Mouse (Mus musculus) forebrain, embryonic 12.5 days (tissue): ENCODE data around the gene Ptn. TPM values are rescaled to one million over a fixed set of nuclear protein-coding genes. Genes with fewer than 3 reads are reported as not detected.

Experiments used
- ATAC-seq: fragments of 200-750 bp; cut with Nextera tagmentation; 2 replicates; pipeline ENCODE4 v1.8.0; 2017; ENCODE audit warnings: moderate TSS enrichment; ENCODE audit not compliant: low FRiP score
- H3K27ac ChIP-seq: fragments of 300-500 bp; sonication (generic); 2 replicates; pipeline ENCODE4 v1.5.1; 2016; ENCODE audit warnings: mild to moderate bottlenecking
- H3K27me3 ChIP-seq: fragments of 300-500 bp; sonication (generic); 2 replicates; pipeline ENCODE4 v1.6.1; 2016; ENCODE audit warnings: mild to moderate bottlenecking
- H3K36me3 ChIP-seq: fragments of 300-500 bp; sonication (generic); replicated peaks from 2 replicates; pipeline ENCODE4 v1.6.1; 2016; ENCODE audit warnings: mild to moderate bottlenecking
- H3K4me1 ChIP-seq: fragments of 300-500 bp; sonication (generic); 2 replicates; pipeline ENCODE4 v1.6.1; 2016
- H3K4me2 ChIP-seq: fragments of 300-500 bp; sonication (generic); 2 replicates; pipeline ENCODE4 v1.6.1; 2016; ENCODE audit warnings: mild to moderate bottlenecking, moderate library complexity
- H3K4me3 ChIP-seq: fragments of 300-500 bp; sonication (generic); replicated peaks from 2 replicates; pipeline ENCODE4 v1.5.1; 2016; ENCODE audit warnings: mild to moderate bottlenecking
- H3K9ac ChIP-seq: fragments of 300-500 bp; sonication (generic); 2 replicates; pipeline ENCODE4 v1.6.1; 2016; ENCODE audit warnings: mild to moderate bottlenecking
- H3K9me3 ChIP-seq: fragments of 300-500 bp; sonication (generic); 2 replicates; pipeline ENCODE4 v1.6.1; 2016
- WGBS: fragments of 180-500 bp; shearing (Covaris S2); methylation state at CpG from one replicate; pipeline ENCODE4 v1.1.7; 2016; 5-methylcytosine and 5-hydroxymethylcytosine counted together
- polyA plus RNA-seq: library from polyadenylated mRNA; unstranded; fragments of >200 nt; fragmentation: Nextera tagmentation; extraction: Ambion mirVana; gene quantifications from 2 replicates; pipeline ENCODE4 v1.2.1, GENCODE M21; 2016

The Ptn gene
- polyA plus RNA-seq, 1 experiment from 2014 or later, result 310 TPM

- Histone ChIP-seq H3K27me3 (peaks cover 22% of the 10 kb centered on the region; the same call in 1 of the 2 replicates), H3K4me3 (peak overlapping the region; percentile 60), H3K27ac (peak overlapping the region; percentile 85), H3K9me3 (no peaks in the 10 kb centered on the region), H3K4me1 (peaks cover 35% of the 10 kb centered on the region), H3K4me2 (peak overlapping the region; percentile 56), H3K9ac (peak overlapping the region; percentile 78), H3K36me3 (peaks cover 9% of the 10 kb centered on the region; the same call in 1 of the 2 replicates)
- WGBS, result 7% methylated on average over 5 of the region's 5 CpGs
- ATAC-seq, result no peak; the same call in 1 of the 2 replicates
These were observed 428 bp upstream of the Ptn start for GRCm38 (mm10) chr6:36810448-36810847.

GRCm38 (mm10) chr6:36809311-36809726, 701 bp downstream of the Ptn start:
- H3K36me3 ChIP-seq, result peaks cover 9% of the 10 kb centered on the region; the same call in 1 of the 2 replicates
- whole genome bisulfite sequencing, result 2% methylated on average over 7 of the region's 7 CpGs
- H3K4me2 ChIP-seq, result peak overlapping the region; percentile 56
- H3K27me3 ChIP-seq, result peaks cover 22% of the 10 kb centered on the region; the same call in 1 of the 2 replicates
- ATAC-seq, result peak; percentile 40
- H3K9ac ChIP-seq, result peak overlapping the region; percentile 78
- H3K27ac ChIP-seq, result peak overlapping the region; percentile 85
- H3K4me3 ChIP-seq, result peak overlapping the region; percentile 60
- H3K4me1 ChIP-seq, result peaks cover 36% of the 10 kb centered on the region
- no peaks in the 10 kb centered on the region for H3K9me3 ChIP-seq

DNA sequence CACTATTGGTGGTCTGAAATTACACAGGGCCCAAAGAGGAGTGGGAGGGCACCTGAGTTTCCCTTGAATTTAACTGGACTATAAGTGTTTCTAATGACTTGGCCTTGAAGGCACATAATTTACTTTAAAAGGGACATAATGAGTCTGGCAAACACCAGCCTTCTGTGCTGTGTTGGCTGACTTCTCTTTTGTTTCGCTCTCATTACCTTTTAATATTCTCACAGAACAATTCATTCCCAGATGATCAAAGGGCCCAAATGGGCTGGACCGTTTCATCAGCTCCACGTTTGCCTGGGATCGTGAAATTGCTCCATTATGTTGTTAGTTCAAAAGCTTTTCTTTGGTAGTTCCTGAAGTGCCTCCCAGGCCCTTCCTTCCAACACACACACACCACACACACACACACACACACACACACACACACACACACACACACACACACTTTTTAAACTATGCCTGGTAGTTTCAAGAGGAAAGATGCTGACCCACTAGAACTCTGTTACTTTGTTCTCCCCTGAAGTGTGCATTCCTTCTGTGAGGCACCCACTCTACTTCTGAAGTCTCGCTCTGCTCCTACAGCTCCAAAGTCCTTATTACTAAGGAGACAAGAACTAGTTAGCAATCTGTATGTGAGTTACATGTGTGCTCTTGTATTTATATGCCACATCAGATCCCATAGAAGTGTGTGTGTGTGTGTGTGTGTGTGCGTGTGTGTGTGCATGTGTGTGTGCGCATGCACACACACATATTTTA, 1.5 kb downstream of the Ptn start:
- Histone ChIP-seq H3K9me3 (no peaks in the 10 kb centered on the region), H3K4me2 (peak overlapping the region; percentile 56), H3K27ac (0 out of 2 replicates have a peak overlapping the region, but pooled peaks have one; percentile 13), H3K4me1 (peaks cover 36% of the 10 kb centered on the region), H3K4me3 (peak overlapping the region; percentile 60), H3K9ac (peak overlapping the region; percentile 78; the same call in 1 of the 2 replicates), H3K27me3 (peaks cover 18% of the 10 kb centered on the region; the same call in 1 of the 2 replicates), H3K36me3 (peaks cover 12% of the 10 kb centered on the region; the same call in 1 of the 2 replicates)
- WGBS, result 21% methylated on average over 7 of the region's 7 CpGs
- ATAC-seq, result no peak

- H3K4me3 ChIP-seq, result no peak overlapping the region
These were observed 3.1 kb downstream of the Ptn start for GRCm38 (mm10) chr6:36806906-36807305.

DNA sequence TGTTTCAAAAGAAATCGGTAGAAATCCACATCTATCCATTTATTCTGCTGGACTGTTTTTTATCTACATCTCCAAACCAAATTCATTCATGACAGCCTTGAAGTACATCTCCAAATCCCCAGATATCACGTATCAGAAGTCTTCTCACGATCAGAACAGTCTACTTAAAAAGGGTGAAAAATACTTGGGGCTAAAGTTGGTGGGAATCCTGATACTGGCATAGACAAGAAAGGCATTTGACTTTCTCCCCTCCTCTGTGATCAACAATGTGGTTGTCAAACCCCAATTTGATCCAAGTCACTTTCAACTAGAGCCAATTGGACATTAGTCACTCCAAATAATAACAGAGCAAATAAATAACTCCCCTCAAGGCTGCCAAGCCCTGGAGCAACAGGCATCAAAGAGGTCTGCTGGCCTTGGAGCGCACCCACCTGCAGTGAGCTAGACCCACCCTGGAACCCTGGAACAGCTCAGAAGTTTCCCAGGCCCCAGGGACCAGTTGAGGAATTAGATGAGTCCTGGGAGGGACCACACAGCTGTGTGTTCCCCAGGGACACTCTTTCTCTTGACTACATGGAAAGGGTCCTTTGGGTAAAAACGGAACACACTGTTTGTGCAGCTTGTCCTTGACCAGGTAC, 9.6 kb downstream of the Ptn start:
- H3K27ac ChIP-seq, result no peak overlapping the region
- 87% methylated on average over 5 of the region's 5 CpGs for WGBS
- no peak overlapping the region for H3K4me2 ChIP-seq

More at GRCm38 (mm10) chr6:36806906-36807305, 3.1 kb downstream of the Ptn start:
- Histone ChIP-seq H3K4me1 (peaks cover 36% of the 10 kb centered on the region), H3K36me3 (peaks cover 18% of the 10 kb centered on the region; the same call in 1 of the 2 replicates), H3K27ac (no peak overlapping the region), H3K4me2 (peak overlapping the region; percentile 15; the same call in 1 of the 2 replicates), H3K9ac (no peak overlapping the region), H3K27me3 (peaks cover 11% of the 10 kb centered on the region; the same call in 1 of the 2 replicates), H3K9me3 (no peaks in the 10 kb centered on the region)
- WGBS, result 89% methylated on average over 6 of the region's 6 CpGs
- no peak for ATAC-seq

DNA sequence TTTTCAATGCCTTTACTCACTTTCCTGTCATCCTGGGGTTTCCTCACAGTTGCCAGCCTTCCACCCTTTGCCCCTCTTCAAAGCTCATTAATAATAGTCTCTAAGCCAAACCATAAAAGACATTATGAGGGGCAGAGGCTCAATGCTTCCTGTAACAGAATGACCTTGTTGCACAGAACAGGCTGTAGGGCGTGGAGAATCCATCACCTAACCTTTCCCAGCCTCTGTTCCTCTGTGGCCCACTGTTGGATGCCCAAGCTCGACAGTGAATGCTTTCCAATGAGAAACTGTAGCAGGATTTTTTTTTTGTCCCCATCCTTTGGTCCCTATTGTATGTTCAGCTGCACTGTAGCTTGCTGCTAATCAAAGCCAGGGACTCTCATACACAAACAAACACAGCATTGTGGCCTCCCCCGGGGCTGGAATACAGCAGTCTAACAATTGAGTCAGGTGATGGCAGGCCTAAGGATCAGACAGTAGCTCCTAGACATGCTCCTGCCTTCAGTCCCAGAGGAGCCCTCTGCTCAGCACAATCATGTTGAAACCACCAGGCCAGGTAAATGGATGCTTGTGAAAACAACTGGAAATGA, 12.9 kb downstream of the Ptn start:
- H3K4me3 ChIP-seq, result no peak overlapping the region
- no peaks in the 10 kb centered on the region for H3K9me3 ChIP-seq
- H3K27ac ChIP-seq, result 0 out of 2 replicates have a peak overlapping the region, but pooled peaks have one; percentile 43
- no peak overlapping the region for H3K4me2 ChIP-seq
- H3K9ac ChIP-seq, result no peak overlapping the region
- H3K4me1 ChIP-seq, result peaks cover 6% of the 10 kb centered on the region
- 0 out of 2 replicates have a peak, but pooled peaks cover 5% of the 10 kb centered on the region for H3K36me3 ChIP-seq
- WGBS, result 26% methylated on average over 3 of the region's 3 CpGs
- peak; percentile 36; the same call in 1 of the 2 replicates for ATAC-seq
- H3K27me3 ChIP-seq, result no peaks in the 10 kb centered on the region

More for the DNA sequence above, 9.6 kb downstream of the Ptn start:
- Histone ChIP-seq H3K27me3 (no peaks in the 10 kb centered on the region), H3K9ac (no peak overlapping the region), H3K9me3 (no peaks in the 10 kb centered on the region), H3K4me3 (no peak overlapping the region), H3K36me3 (0 out of 2 replicates have a peak, but pooled peaks cover 14% of the 10 kb centered on the region), H3K4me1 (peaks cover 7% of the 10 kb centered on the region)
- ATAC-seq, result no peak

DNA sequence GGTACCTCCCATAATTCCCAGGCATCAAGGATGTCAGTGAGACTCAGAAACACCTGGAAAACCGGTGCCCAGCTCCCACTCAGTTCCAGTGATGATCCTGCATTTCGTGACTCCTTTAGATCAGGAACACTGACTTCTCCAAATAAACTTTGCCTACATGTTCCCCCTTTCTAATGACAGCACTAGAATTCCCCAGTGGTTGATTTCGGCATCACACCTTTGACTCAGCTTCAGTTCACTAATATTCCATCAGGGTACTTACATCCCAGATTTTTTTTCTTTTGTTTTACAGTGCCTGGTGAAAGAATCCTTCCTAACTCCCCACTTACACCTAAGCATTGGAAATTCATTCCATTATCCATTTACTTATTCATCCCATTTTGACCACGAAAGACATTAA, 15.5 kb downstream of the Ptn start:
- Histone ChIP-seq H3K36me3 (0 out of 2 replicates have a peak, but pooled peaks cover 1% of the 10 kb centered on the region), H3K9ac (no peak overlapping the region), H3K4me2 (no peak overlapping the region), H3K27me3 (no peaks in the 10 kb centered on the region), H3K27ac (no peak overlapping the region), H3K4me1 (peaks cover 13% of the 10 kb centered on the region), H3K9me3 (no peaks in the 10 kb centered on the region), H3K4me3 (no peak overlapping the region)
- WGBS, result 85% methylated on average over 4 of the region's 4 CpGs
- no peak for ATAC-seq

- Histone ChIP-seq H3K4me3 (no peak overlapping the region), H3K9me3 (no peaks in the 10 kb centered on the region), H3K27ac (no peak overlapping the region), H3K36me3 (no peaks in the 10 kb centered on the region), H3K9ac (no peak overlapping the region), H3K27me3 (no peaks in the 10 kb centered on the region), H3K4me1 (peaks cover 18% of the 10 kb centered on the region), H3K4me2 (no peak overlapping the region)
- ATAC-seq, result no peak
- WGBS, result 83% methylated on average over 5 of the region's 5 CpGs
These were observed 16.2 kb downstream of the Ptn start for GRCm38 (mm10) chr6:36793775-36794174.

- 49% methylated on average over 4 of the region's 4 CpGs for WGBS
- H3K4me2 ChIP-seq, result peak overlapping the region; percentile 17; the same call in 1 of the 2 replicates
These were observed 20.8 kb downstream of the Ptn start for GRCm38 (mm10) chr6:36789261-36789660.

DNA sequence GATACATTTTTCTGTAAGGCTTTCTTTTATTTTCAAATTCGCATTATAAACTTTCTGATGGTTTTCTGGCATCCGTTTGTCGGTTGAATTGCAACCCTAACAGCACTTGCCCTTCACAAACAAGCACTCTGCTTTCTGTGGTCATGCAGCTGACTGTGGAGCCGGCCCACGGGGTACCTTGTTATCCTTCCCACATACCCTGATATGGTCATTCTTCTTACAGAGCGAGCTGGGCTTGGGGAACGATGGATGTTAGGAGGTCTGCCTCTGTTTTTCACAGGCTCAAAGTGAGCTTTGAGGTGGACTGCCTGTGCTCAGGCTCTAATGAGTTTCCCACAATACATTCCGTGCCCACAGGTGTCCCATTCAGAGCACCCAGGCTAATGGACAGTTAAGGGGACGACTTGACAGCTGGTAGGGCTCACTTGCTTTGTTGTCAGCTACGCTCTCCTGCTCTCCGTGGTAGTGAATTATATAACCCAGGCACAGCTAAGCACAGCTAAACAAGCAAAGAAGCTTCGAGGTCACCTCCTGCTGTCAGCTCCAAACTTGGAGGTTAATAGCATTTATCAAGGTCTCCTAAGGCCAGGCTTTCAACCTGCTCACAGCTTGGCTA, 21.3 kb downstream of the Ptn start:
- no peaks in the 10 kb centered on the region for H3K27me3 ChIP-seq
- H3K9ac ChIP-seq, result no peak overlapping the region
- H3K4me2 ChIP-seq, result peak overlapping the region; percentile 17
- peaks cover 39% of the 10 kb centered on the region for H3K4me1 ChIP-seq
- H3K27ac ChIP-seq, result peak overlapping the region; percentile 44
- H3K9me3 ChIP-seq, result no peaks in the 10 kb centered on the region
- peak; percentile 84 for ATAC-seq
- no peak overlapping the region for H3K4me3 ChIP-seq
- H3K36me3 ChIP-seq, result 0 out of 2 replicates have a peak, but pooled peaks cover 4% of the 10 kb centered on the region
- WGBS, result 16% methylated on average over 12 of the region's 12 CpGs

More at GRCm38 (mm10) chr6:36789261-36789660, 20.8 kb downstream of the Ptn start:
- Histone ChIP-seq H3K4me1 (peaks cover 38% of the 10 kb centered on the region), H3K9ac (no peak overlapping the region), H3K27me3 (no peaks in the 10 kb centered on the region), H3K9me3 (no peaks in the 10 kb centered on the region), H3K36me3 (0 out of 2 replicates have a peak, but pooled peaks cover 4% of the 10 kb centered on the region), H3K4me3 (no peak overlapping the region), H3K27ac (peak overlapping the region; percentile 25; the same call in 1 of the 2 replicates)
- no peak for ATAC-seq

DNA sequence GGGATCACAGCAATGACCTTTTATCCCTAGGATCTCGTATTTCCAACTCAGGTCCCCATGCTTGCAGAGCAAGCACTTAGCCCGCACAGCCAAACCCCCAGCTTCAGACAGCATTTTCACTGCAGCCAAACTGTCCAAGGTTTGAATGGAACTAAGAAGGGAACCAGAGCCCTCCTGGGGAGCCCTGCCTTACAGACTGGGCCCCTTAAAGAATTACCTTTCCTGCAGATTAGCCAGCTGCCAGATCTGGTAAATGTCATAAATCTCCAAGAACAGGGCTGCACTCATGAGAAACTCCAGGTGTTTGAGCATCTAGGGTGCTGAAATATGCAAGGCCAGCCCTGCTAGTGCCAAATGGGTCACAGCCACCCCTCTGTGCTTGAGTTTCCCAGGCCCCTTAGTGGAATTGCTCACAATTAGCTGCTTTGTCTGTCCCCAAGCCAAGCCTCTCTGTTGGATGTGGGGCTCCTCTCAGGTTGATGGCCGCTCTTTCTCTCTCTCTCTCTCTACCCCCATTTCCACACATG, 25.3 kb downstream of the Ptn start:
- Histone ChIP-seq H3K27ac (peak overlapping the region; percentile 63), H3K27me3 (no peaks in the 10 kb centered on the region), H3K4me1 (peaks cover 35% of the 10 kb centered on the region), H3K9ac (no peak overlapping the region), H3K4me3 (no peak overlapping the region), H3K36me3 (peaks cover 7% of the 10 kb centered on the region; the same call in 1 of the 2 replicates), H3K9me3 (no peaks in the 10 kb centered on the region), H3K4me2 (no peak overlapping the region)
- ATAC-seq, result peak; percentile 57; the same call in 1 of the 2 replicates
- 27% methylated on average over 3 of the region's 3 CpGs for WGBS
